Mouse (Mus musculus) liver, embryonic 18 days (tissue): ENCODE data around the gene Zfp987. TPM values are rescaled to one million over a fixed set of nuclear protein-coding genes. Genes with fewer than 3 reads are reported as not detected.

ENCODE experiments used
- polyA plus RNA-seq: library from polyadenylated mRNA; depleted of rRNA; stranded (reverse); fragments of >200 nt; gene quantifications from 2 replicates; pipeline ENCODE4 v1.2.3, GENCODE M21; 2012; rRNA removed

Zfp987 gene
- polyA plus RNA-seq = 0.04 and 0.08 TPM in 2 replicates

DNA sequence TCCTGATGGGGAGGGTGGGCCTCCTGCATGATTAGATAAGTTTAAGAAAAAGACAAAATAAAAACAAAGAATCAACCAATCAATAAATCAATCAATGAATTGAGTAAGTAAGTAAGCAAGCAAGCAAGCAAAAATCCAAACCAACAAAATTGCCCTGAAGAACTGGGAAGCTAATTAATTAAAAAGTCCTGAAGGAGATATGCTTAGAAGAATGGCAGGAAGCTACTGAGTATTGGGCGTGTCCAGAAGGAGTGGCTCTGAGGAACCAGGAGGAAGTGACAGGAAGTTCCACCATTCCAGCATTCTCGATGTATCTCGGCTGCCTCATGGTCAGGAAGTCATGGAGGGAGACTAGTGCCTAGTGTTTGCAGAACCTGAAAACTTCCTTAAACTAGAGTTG, at the start of gene Zfp987:
Zfp987 (plus strand) TSS at position 301 of the 400 bp plus-strand sequence.

DNA sequence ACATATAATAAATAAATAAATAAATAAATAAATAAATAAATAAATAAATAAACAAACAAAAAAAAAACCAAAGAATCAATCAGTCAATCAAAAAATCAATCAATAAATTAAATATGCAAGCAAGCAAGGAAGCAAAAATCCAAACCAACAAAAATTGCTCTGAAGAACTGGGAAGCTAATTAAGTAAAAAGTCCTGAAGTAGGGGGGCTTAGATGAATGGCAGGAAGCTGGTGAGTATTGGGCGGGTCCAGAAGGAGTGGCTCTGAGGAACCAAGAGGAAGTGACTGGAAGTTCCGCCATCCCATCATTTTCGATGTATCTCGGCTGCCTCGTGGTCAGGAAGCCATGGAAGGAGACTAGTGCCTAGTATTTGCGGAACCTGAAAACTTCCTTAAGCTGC, 59.4 kb downstream of the Zfp987 start, which contains the start of gene Zfp600:
Zfp600 (plus strand) TSS at position 301 of the 400 bp plus-strand sequence.

Other genes with a start within 250 kb of the Zfp987 start
- gene Zfp986, start 228.5 kb upstream of the Zfp987 start, polyA plus RNA-seq = not detected in 2 replicates
- 0.11 TPM in 1 of 2 replicates, not detected in the other for gene Zfp600, start 59.5 kb downstream of the Zfp987 start, polyA plus RNA-seq